Mouse (Mus musculus) G1E (cell line): ENCODE measurements at regions not wholly inside any gene's neighbourhood (a gene's known extent, or its start where the extent isn't known, plus 50 kb on each side); places are given as distances from the start of the nearest gene placed in this dataset.

ENCODE experiments used
- CTCF ChIP-seq: IDR thresholded peaks from 2 replicates; pipeline ENCODE4 v1.5.1; 2012; ENCODE audit warnings: low read depth, low read length, inconsistent platforms, mixed read lengths
- GATA1 ChIP-seq: IDR thresholded peaks from 2 replicates; pipeline ENCODE4 v1.6.1; 2012; ENCODE audit warnings: borderline replicate concordance, low read length, inconsistent platforms, mixed read lengths
- GATA2 ChIP-seq: IDR thresholded peaks from 2 replicates; pipeline ENCODE4 v1.6.1; 2012; ENCODE audit warnings: low read depth, low read length, inconsistent platforms, borderline replicate concordance
- POLR2AphosphoS5 ChIP-seq: IDR thresholded peaks from 2 replicates; pipeline ENCODE4 v1.6.1; 2012; ENCODE audit warnings: low read depth, low read length, inconsistent platforms; ENCODE audit not compliant: insufficient replicate concordance
- TAL1 ChIP-seq: conservative IDR thresholded peaks from 2 replicates; pipeline ENCODE4 v1.6.1; 2012; ENCODE audit warnings: low read depth, low read length, inconsistent platforms, mixed read lengths

- TF ChIP-seq CTCF (no peak), TAL1 (no peak), GATA1 (no peak), POLR2AphosphoS5 (no peak), GATA2 (no peak)
Measured at GRCm38 (mm10) chr3:121893606-121894005, 58.7 kb upstream of the Arhgap29 start.
